Mouse (Mus musculus) midbrain, embryonic 13.5 days (tissue): ENCODE measurements around the gene Mapk1ip1. TPM values are rescaled to one million over a fixed set of nuclear protein-coding genes. Genes with fewer than 3 reads are reported as not detected.

Experiments
- ATAC-seq: fragments of 200-750 bp; cut with Nextera tagmentation; 2 replicates; pipeline ENCODE4 v1.8.0; 2017; ENCODE audit warnings: mild to moderate bottlenecking, moderate TSS enrichment, moderate library complexity
- H3K27ac ChIP-seq: fragments of 300-500 bp; sonication (generic); 2 replicates; pipeline ENCODE4 v1.5.1; 2015; ENCODE audit warnings: inconsistent platforms, mild to moderate bottlenecking, moderate library complexity
- H3K27me3 ChIP-seq: fragments of 300-500 bp; sonication (generic); 2 replicates; pipeline ENCODE4 v1.6.1; 2015; ENCODE audit warnings: mild to moderate bottlenecking, inconsistent platforms
- H3K36me3 ChIP-seq: fragments of 300-500 bp; sonication (generic); 2 replicates; pipeline ENCODE4 v1.6.1; 2015; ENCODE audit warnings: mild to moderate bottlenecking, inconsistent platforms
- H3K4me1 ChIP-seq: fragments of 300-500 bp; sonication (generic); replicated peaks from 2 replicates; pipeline ENCODE4 v1.6.1; 2015; ENCODE audit warnings: inconsistent platforms
- H3K4me2 ChIP-seq: fragments of 300-500 bp; sonication (generic); replicated peaks from 2 replicates; pipeline ENCODE4 v1.6.1; 2015; ENCODE audit warnings: moderate library complexity, mild to moderate bottlenecking, inconsistent platforms
- H3K4me3 ChIP-seq: fragments of 300-500 bp; sonication (generic); replicated peaks from 2 replicates; pipeline ENCODE4 v1.5.1; 2015; ENCODE audit warnings: mild to moderate bottlenecking, inconsistent platforms
- H3K9ac ChIP-seq: fragments of 300-500 bp; sonication (generic); replicated peaks from 2 replicates; pipeline ENCODE4 v1.6.1; 2015; ENCODE audit warnings: mild to moderate bottlenecking, inconsistent platforms
- H3K9me3 ChIP-seq: fragments of 300-500 bp; sonication (generic); 2 replicates; pipeline ENCODE4 v1.6.1; 2016; ENCODE audit warnings: mild to moderate bottlenecking, inconsistent platforms
- WGBS: fragments of 180-500 bp; shearing (Covaris S2); methylation state at CpG from one replicate; pipeline ENCODE4 v1.1.7; 2015; 5-methylcytosine and 5-hydroxymethylcytosine counted together
- polyA plus RNA-seq: library from polyadenylated mRNA; unstranded; fragments of >200 nt; fragmentation: Nextera tagmentation; extraction: Ambion mirVana; gene quantifications from 2 replicates; pipeline ENCODE4 v1.2.1, GENCODE M21; 2015

The Mapk1ip1 gene
- polyA plus RNA-seq, 1 experiment from 2014 or later = 23.8 TPM

DNA sequence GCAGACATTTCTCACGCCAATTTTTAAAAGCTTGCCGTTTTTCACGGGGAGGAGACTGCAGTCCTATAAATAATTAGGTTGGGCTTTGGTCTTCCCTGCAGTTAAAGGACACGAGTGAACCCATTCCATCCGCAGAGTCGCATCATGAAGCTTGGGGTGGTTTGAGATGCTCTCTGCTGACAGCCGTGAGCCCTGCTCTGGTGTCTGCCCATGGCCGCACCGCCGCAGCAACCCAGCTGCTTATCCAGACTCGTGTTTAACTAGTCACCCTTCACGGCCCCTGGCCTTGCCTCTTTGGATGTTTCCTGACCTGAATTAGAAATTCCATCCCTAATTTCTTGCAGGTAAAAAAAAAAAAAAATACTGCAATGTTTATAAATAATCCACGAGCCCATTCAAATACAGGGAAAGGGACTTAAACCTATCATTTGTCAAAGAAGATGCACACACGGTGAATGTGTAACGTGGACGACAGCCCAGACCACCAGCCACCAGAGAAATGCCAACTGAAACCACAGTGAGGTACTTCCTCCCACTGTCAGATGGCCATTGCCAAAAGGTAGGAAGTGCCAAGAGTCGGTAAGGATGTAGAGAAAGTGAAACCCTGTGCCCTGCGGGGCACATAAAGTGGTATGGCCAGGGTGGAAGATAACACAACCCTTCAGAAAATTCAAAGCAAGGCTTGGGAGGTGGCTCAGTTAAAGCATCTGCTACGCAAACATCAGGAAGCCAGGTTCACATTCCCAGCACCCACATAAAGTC lies 20.9 kb downstream of the Mapk1ip1 start:
- no peak for ATAC-seq
- no peak overlapping the region for H3K9ac ChIP-seq
- 88% methylated on average over 19 of the region's 19 CpGs for WGBS

DNA sequence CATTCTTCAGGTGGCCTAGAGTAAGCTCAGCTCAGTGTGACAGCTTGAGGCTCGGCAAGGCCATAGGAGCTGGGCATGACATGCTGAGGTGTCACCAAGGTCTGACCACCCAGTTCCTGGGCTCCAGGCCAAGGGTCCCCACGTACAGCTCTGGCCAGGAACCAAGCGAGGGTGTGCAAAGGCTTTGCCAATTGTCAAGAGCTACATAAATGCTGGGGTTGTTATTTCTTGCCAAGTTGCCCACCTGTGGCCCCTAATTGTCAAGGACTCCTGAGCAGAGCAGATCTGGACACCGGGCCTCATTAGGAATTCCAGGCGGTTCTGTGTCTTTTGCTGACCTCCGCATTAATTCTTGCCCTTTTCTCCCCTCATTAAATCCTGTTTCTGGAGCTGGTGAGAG lies 21.6 kb downstream of the Mapk1ip1 start:
- WGBS = 82% methylated on average over 6 of the region's 6 CpGs
- H3K27me3 ChIP-seq = no peaks in the 10 kb centered on the region
- ATAC-seq = no peak
- no peak overlapping the region for H3K27ac ChIP-seq
- H3K4me3 ChIP-seq = no peak overlapping the region
- H3K4me2 ChIP-seq = no peak overlapping the region
- H3K9ac ChIP-seq = no peak overlapping the region
- no peaks in the 10 kb centered on the region for H3K4me1 ChIP-seq
- no peaks in the 10 kb centered on the region for H3K36me3 ChIP-seq
- no peaks in the 10 kb centered on the region for H3K9me3 ChIP-seq

More for the DNA sequence above, 20.9 kb downstream of the Mapk1ip1 start:
- no peak overlapping the region for H3K4me3 ChIP-seq
- no peak overlapping the region for H3K4me2 ChIP-seq
- no peaks in the 10 kb centered on the region for H3K27me3 ChIP-seq
- no peaks in the 10 kb centered on the region for H3K36me3 ChIP-seq
- H3K4me1 ChIP-seq = no peaks in the 10 kb centered on the region
- no peaks in the 10 kb centered on the region for H3K9me3 ChIP-seq
- no peak overlapping the region for H3K27ac ChIP-seq

DNA sequence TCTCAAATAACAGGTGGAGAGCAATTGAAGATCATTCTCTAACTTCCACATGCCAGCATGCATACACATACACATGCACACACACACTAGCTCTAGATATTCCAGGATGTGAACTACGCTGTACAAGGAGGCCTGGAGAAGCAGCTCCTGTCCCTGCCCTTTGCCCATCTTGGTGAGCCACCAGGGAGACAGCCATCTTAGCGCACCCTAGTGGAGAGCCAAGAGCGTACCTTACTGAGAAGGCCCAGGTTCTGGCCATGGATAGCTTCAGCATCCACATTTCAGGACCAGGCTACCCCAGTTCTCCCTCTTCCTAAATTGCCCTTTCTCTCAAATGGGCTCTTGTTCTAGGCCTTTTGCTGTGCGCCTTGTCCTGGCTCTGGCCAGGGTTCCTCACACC lies 27.8 kb downstream of the Mapk1ip1 start:
- H3K9ac ChIP-seq = no peak overlapping the region
- no peaks in the 10 kb centered on the region for H3K9me3 ChIP-seq
- H3K4me3 ChIP-seq = no peak overlapping the region
- H3K4me2 ChIP-seq = no peak overlapping the region
- H3K36me3 ChIP-seq = no peaks in the 10 kb centered on the region
- no peak for ATAC-seq
- H3K27me3 ChIP-seq = no peaks in the 10 kb centered on the region
- WGBS = 55% methylated on average over 4 of the region's 4 CpGs
- H3K4me1 ChIP-seq = 0 out of 2 replicates have a peak, but pooled peaks cover 5% of the 10 kb centered on the region
- H3K27ac ChIP-seq = no peak overlapping the region

DNA sequence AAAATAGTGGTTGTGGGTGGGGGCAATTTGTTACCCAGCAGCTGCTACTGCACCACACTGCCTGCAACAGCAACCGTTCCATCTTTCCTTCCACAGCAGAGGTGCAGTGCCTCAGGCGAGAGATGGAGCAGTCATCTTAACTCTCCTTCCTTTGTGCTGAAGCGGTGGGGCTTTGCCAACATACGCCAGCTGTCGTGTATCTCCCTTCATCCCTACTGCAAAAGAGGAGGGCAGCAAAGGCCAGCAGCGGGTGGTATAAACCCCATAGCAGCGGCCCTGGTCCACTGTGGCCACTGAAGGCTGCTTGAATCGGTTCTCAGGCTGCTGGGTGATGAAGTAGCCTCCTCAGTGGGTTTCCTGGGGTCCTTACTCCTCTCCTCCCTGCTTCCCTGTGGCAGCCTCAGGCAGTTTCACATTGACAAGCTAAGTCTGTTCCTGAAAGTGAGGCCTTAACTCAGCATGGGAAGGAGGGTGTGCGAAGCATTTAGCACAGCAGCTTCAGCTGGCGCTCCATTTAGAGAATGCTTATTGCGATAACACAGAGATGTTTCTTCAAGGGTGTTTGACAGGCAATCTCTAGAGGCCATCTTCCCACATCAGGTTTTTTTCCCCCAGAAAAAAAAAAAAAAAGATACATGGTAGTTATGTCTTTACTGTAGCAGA lies 32.7 kb downstream of the Mapk1ip1 start:
- 0 out of 2 replicates have a peak, but pooled peaks cover 7% of the 10 kb centered on the region for H3K4me1 ChIP-seq
- no peaks in the 10 kb centered on the region for H3K9me3 ChIP-seq
- no peak overlapping the region for H3K4me2 ChIP-seq
- H3K27me3 ChIP-seq = no peaks in the 10 kb centered on the region
- H3K27ac ChIP-seq = peak overlapping the region; percentile 25; the same call in 1 of the 2 replicates
- no peak overlapping the region for H3K9ac ChIP-seq
- 71% methylated on average over 11 of the region's 11 CpGs for WGBS
- no peak for ATAC-seq
- no peaks in the 10 kb centered on the region for H3K36me3 ChIP-seq
- H3K4me3 ChIP-seq = no peak overlapping the region

DNA sequence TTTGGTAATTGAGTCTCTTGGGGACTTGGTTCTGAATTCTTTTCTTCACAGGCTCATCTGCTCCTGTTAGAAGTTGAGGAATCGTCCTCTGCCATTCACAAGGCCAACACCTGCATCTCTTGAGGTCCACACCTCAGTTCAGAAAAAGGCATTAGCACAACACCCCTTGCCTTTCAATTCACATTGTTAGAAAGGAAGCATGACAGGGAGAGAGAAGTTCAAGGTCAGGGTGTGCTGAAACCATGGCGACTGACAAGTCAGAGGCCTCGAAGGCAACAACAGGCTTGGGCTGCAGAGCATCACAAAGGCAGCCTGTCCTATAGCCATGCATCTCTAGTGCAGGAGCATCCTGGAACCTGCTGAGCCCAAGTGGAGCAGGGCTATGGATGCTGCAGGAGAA lies 38.9 kb downstream of the Mapk1ip1 start:
- no peak overlapping the region for H3K4me2 ChIP-seq
- H3K9me3 ChIP-seq = peaks cover 10% of the 10 kb centered on the region; the same call in 1 of the 2 replicates
- H3K9ac ChIP-seq = no peak overlapping the region
- H3K27ac ChIP-seq = no peak overlapping the region
- H3K27me3 ChIP-seq = no peaks in the 10 kb centered on the region
- H3K36me3 ChIP-seq = no peaks in the 10 kb centered on the region
- no peak for ATAC-seq
- no peak overlapping the region for H3K4me3 ChIP-seq
- 85% methylated on average over 3 of the region's 3 CpGs for WGBS
- no peaks in the 10 kb centered on the region for H3K4me1 ChIP-seq

DNA sequence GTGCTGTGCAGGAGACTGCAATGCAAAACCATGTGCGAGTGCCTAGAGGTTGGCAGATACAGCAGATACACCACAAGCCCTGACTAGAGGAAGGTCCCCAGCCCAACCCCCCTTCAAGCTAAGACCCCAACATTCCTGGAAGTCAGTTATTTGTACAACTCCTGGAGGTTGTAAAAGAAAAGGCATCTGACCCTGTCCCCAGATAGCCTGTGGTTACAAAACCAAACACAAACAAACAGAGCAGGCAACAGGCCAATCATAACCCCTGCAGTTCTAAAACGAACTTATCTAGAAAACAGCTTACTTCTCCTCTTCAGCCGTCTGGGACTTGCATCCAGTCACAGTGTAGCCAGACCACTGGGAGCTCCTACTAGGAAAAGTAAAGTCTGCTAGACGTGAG lies 42.7 kb downstream of the Mapk1ip1 start:
- no peak overlapping the region for H3K4me3 ChIP-seq
- no peak for ATAC-seq
- WGBS = 56% methylated on average over 4 of the region's 4 CpGs

DNA sequence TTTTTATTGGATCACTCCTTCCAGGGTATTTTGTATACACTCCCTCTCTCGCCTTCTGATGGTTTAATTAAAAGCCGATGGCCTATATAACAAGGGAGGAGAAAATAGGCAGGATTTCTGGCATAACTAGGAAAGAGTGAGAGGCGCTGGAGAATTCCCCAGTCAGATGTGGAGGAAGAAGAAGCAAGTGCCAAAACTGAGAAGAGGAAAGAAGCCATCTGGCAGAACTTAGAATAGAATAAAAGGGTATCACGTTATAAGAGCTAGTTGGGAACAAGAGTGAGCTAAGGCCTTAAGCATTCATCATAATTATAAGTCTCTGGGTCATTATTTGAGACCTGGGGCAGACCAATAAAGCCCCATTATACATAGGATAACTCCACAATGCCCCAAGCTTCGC lies 58.0 kb downstream of the Mapk1ip1 start:
- WGBS = 82% methylated on average over 5 of the region's 5 CpGs
- H3K36me3 ChIP-seq = no peaks in the 10 kb centered on the region
- H3K9me3 ChIP-seq = no peaks in the 10 kb centered on the region
- H3K27ac ChIP-seq = no peak overlapping the region
- H3K4me3 ChIP-seq = no peak overlapping the region
- no peak for ATAC-seq
- no peaks in the 10 kb centered on the region for H3K4me1 ChIP-seq
- H3K9ac ChIP-seq = no peak overlapping the region
- H3K4me2 ChIP-seq = no peak overlapping the region
- H3K27me3 ChIP-seq = no peaks in the 10 kb centered on the region

More for the DNA sequence above, 42.7 kb downstream of the Mapk1ip1 start:
- Histone ChIP-seq H3K4me2 (no peak overlapping the region), H3K4me1 (no peaks in the 10 kb centered on the region), H3K9me3 (peaks cover 10% of the 10 kb centered on the region; the same call in 1 of the 2 replicates), H3K27me3 (no peaks in the 10 kb centered on the region), H3K27ac (no peak overlapping the region), H3K9ac (no peak overlapping the region), H3K36me3 (no peaks in the 10 kb centered on the region)

Other genes starting within 250 kb of the Mapk1ip1 start
- gene Ppp2r2d, start 194 bp downstream of the Mapk1ip1 start, polyA plus RNA-seq = 66.5 and 76.1 TPM in 2 replicates
- 71.9 and 72.1 TPM in 2 replicates for gene Bnip3, start 63.2 kb upstream of the Mapk1ip1 start, polyA plus RNA-seq
- gene Jakmip3, start 94.5 kb upstream of the Mapk1ip1 start, polyA plus RNA-seq = 1.2 and 2.2 TPM in 2 replicates
- gene Dpysl4, start 239.7 kb upstream of the Mapk1ip1 start, polyA plus RNA-seq = 224 and 225 TPM in 2 replicates